Mouse (Mus musculus): Measurements from ENCODE around the gene Ttf1.

DNA sequence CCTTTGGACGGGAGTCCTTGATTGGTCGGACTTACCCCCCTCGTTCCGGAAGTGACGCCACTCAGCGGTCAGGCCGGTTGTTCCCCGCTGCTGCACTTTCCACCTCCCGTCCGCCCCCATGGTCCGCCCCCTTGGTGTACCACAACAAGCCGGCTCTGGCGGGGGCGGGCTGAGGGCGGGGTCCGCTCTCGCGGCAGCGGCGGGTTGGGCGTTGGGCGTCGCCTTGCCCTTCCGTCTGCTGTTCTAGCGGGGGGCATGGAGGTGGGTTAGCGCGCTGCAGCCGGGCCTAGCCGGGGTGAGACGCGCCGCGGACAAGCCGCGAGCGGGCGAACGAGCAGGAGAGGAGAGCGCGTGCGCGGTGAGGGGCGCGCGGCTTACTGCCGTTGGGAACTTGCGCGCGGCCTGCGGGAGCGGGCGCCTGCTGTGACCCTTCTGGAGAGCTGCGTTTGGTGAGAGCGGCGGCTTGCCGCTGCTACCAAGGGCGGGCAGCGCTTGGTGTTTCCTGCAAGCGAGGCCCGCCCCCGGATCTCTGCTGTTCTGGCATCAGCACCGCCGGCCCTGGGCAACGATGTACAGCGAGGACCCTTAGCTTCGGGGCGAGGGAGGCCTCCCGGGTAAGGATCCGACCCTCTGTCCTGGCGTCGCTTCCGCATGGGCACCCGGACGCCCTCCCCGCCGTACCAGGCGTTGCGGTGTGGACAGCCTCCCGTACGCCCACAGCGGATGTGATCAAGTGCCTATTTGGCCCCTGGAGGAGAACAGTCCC, 65.1 kb downstream of the Ttf1 start:
- peak; percentile 36; the same call in 1 of the 2 replicates for TF ChIP-seq POLR2A (IDR thresholded peaks at IDR 0.05; ENCODE audit: extremely low read depth, insufficient read depth, low read length)
- no peak for TF ChIP-seq CTCF (IDR thresholded peaks at IDR 0.05; ENCODE audit: low read depth, low read length)
